Mouse (Mus musculus): ENCODE measurements at regions not wholly inside any gene's neighbourhood (a gene's known extent, or its start where the extent isn't known, plus 50 kb on each side); places are given as distances from the start of the nearest gene placed in this dataset.

- DNase-seq (ENCODE audit: low spot score) = no peak
Measured at GRCm38 (mm10) chr5:101596996-101597395, 67.8 kb downstream of the Nkx6-1 start.

- no peak for DNase-seq (ENCODE audit: low spot score)
Measured at GRCm38 (mm10) chr5:101591236-101591635, 73.6 kb downstream of the Nkx6-1 start.

- DNase-seq (ENCODE audit: low spot score) = no peak
Measured at GRCm38 (mm10) chr5:101590341-101591124, 74.3 kb downstream of the Nkx6-1 start.

- no peak for DNase-seq (ENCODE audit: low spot score)
Measured at GRCm38 (mm10) chr5:101572966-101573365, 91.8 kb downstream of the Nkx6-1 start.

GRCm38 (mm10) chr5:101565770-101566169 lies 99.0 kb downstream of the Nkx6-1 start:
- no peak for DNase-seq (ENCODE audit: low spot score)

GRCm38 (mm10) chr5:101560366-101560765 lies 104.4 kb downstream of the Nkx6-1 start:
- DNase-seq (ENCODE audit: low spot score) = no peak

- peak; percentile 8 for DNase-seq (ENCODE audit: low spot score)
Measured at GRCm38 (mm10) chr5:101558279-101558987, 106.4 kb downstream of the Nkx6-1 start.

- DNase-seq (ENCODE audit: low spot score) = no peak
Measured at GRCm38 (mm10) chr5:101557156-101557555, 107.6 kb downstream of the Nkx6-1 start.

- DNase-seq (ENCODE audit: low spot score) = no peak
Measured at GRCm38 (mm10) chr5:101543326-101543725, 121.5 kb downstream of the Nkx6-1 start.

- DNase-seq (ENCODE audit: low spot score) = no peak
Measured at GRCm38 (mm10) chr5:101539818-101540217, 125.0 kb downstream of the Nkx6-1 start.

GRCm38 (mm10) chr5:101539254-101539549 lies 125.6 kb downstream of the Nkx6-1 start:
- DNase-seq (ENCODE audit: low spot score) = no peak

GRCm38 (mm10) chr5:101538410-101539253 lies 126.2 kb downstream of the Nkx6-1 start:
- no peak for DNase-seq (ENCODE audit: low spot score)

- DNase-seq (ENCODE audit: low spot score) = no peak
Measured at GRCm38 (mm10) chr5:101537518-101538380, 127.0 kb downstream of the Nkx6-1 start.

GRCm38 (mm10) chr5:101535451-101535850 lies 129.3 kb downstream of the Nkx6-1 start:
- DNase-seq (ENCODE audit: low spot score) = no peak

- no peak for DNase-seq (ENCODE audit: low spot score)
Measured at GRCm38 (mm10) chr5:101525346-101525745, 139.4 kb downstream of the Nkx6-1 start.

- no peak for DNase-seq (ENCODE audit: low spot score)
Measured at GRCm38 (mm10) chr5:101524670-101525069, 140.1 kb downstream of the Nkx6-1 start.

GRCm38 (mm10) chr5:101523902-101524301 lies 140.9 kb downstream of the Nkx6-1 start:
- DNase-seq (ENCODE audit: low spot score) = no peak

- no peak for DNase-seq (ENCODE audit: low spot score)
Measured at GRCm38 (mm10) chr5:101523490-101523889, 141.3 kb downstream of the Nkx6-1 start.

GRCm38 (mm10) chr5:101520935-101521655 lies 143.7 kb downstream of the Nkx6-1 start:
- DNase-seq (ENCODE audit: low spot score) = no peak

- DNase-seq (ENCODE audit: low spot score) = no peak
Measured at GRCm38 (mm10) chr5:101518791-101519547, 145.8 kb downstream of the Nkx6-1 start.

Data from ovary, postnatal 36 days (tissue).